Mouse (Mus musculus) lung, embryonic 15.5 days (tissue): ENCODE data around the gene Bco1. TPM values are rescaled to one million over a fixed set of nuclear protein-coding genes. Genes with fewer than 3 reads are reported as not detected.

Experiments
- ATAC-seq: fragments of 200-750 bp; cut with Nextera tagmentation; 2 replicates; pipeline ENCODE4 v1.8.0; 2017; ENCODE audit warnings: moderate number of reproducible peaks, borderline replicate concordance; ENCODE audit not compliant: low FRiP score, low TSS enrichment; ENCODE audit errors: extremely low read depth
- H3K27ac ChIP-seq: fragments of 300-500 bp; sonication (generic); 2 replicates; pipeline ENCODE4 v1.5.1; 2015; ENCODE audit warnings: moderate library complexity, mild to moderate bottlenecking, inconsistent platforms
- H3K27me3 ChIP-seq: fragments of 300-500 bp; sonication (generic); 2 replicates; pipeline ENCODE4 v1.6.1; 2015; ENCODE audit warnings: inconsistent platforms
- H3K36me3 ChIP-seq: fragments of 300-500 bp; sonication (generic); 2 replicates; pipeline ENCODE4 v1.6.1; 2015; ENCODE audit warnings: inconsistent platforms
- H3K4me1 ChIP-seq: fragments of 300-500 bp; sonication (generic); 2 replicates; pipeline ENCODE4 v1.6.1; 2015; ENCODE audit warnings: inconsistent platforms
- H3K4me2 ChIP-seq: fragments of 300-500 bp; sonication (generic); 2 replicates; pipeline ENCODE4 v1.6.1; 2015; ENCODE audit warnings: inconsistent platforms, mild to moderate bottlenecking, moderate library complexity
- H3K4me3 ChIP-seq: fragments of 300-500 bp; sonication (generic); 2 replicates; pipeline ENCODE4 v1.5.1; 2015; ENCODE audit warnings: mild to moderate bottlenecking, inconsistent platforms
- H3K9ac ChIP-seq: fragments of 300-500 bp; sonication (generic); 2 replicates; pipeline ENCODE4 v1.6.1; 2015; ENCODE audit warnings: inconsistent platforms
- H3K9me3 ChIP-seq: fragments of 300-500 bp; sonication (generic); 2 replicates; pipeline ENCODE4 v1.6.1; 2016; ENCODE audit warnings: inconsistent platforms
- WGBS: fragments of 180-500 bp; shearing (Covaris S2); methylation state at CpG from one replicate; pipeline ENCODE4 v1.1.7; 2015; 5-methylcytosine and 5-hydroxymethylcytosine counted together
- polyA plus RNA-seq: library from polyadenylated mRNA; unstranded; fragments of >200 nt; fragmentation: Nextera tagmentation; extraction: Ambion mirVana; gene quantifications from 2 replicates; pipeline ENCODE4 v1.2.1, GENCODE M21; 2015

The Bco1 gene
- polyA plus RNA-seq, 1 experiment from 2014 or later = 0.72 TPM

DNA sequence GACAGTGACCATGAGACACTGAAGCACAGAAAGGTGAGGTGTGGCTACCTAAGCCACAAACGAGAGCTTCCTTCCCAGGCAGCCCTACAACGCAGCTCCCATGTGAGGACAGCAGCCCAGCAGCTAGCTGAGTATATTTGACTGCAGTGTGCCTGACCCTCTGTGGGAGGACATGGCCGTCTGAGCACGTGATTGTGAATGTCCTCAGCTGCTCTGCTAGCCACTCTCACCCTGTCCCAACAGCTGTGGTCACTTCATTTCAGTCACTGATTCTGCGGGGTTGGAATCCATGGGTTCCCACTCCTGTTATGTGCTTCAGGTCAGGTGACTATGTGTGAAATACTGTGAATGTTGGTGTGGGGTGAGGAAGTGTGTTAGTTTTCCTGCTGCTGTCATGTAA, 80.7 kb downstream of the Bco1 start:
- WGBS = 56% methylated on average over 5 of the region's 5 CpGs
- ATAC-seq = no peak
- Histone ChIP-seq H3K27me3 (no peaks in the 10 kb centered on the region), H3K36me3 (no peaks in the 10 kb centered on the region), H3K4me2 (no peak overlapping the region), H3K4me3 (no peak overlapping the region), H3K9ac (no peak overlapping the region), H3K27ac (no peak overlapping the region), H3K4me1 (peaks cover 29% of the 10 kb centered on the region), H3K9me3 (no peaks in the 10 kb centered on the region)

DNA sequence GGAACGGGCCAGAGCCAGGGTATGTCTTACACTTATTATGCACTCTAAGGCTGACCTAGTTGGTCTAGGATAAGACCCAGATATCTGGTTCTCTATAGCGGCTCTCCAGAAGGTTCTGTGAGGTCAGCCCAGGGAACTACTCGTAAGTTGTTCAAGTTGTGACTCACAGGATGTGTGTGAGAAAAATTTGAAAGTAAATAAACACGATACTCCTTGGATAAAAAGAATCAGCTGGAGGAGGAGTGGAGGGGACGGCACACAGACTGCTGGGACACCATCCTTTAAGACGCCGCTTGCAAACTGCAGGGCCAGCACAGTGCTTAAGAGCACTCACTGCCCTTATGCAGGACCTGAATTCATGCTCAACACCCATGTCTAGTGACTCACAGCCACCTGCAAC, 81.6 kb downstream of the Bco1 start:
- Histone ChIP-seq H3K4me1 (peaks cover 29% of the 10 kb centered on the region), H3K4me3 (no peak overlapping the region), H3K36me3 (no peaks in the 10 kb centered on the region), H3K9me3 (no peaks in the 10 kb centered on the region), H3K27me3 (no peaks in the 10 kb centered on the region), H3K9ac (no peak overlapping the region), H3K4me2 (no peak overlapping the region), H3K27ac (no peak overlapping the region)
- no peak for ATAC-seq
- 66% methylated on average over 7 of the region's 7 CpGs for WGBS

DNA sequence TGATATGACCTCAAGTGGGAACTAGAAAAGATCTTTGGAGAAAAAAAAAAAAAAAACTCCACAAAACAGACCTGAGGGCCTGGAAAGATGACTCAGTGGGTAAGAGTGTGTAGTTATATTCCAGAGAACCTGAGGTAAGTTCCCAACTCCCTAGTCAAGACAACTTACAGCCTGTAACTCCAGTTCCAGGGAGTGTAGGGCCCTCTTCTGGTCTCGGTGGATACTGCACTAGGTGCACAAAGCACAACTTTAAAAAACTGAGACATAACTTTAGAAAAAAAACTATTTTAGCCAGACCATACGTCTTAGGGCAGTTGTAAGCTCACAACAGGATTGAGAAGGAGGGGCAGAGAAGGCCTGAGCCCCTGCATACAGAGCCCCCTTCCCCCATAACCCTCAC, 82.4 kb downstream of the Bco1 start:
- no peak for ATAC-seq
- H3K36me3 ChIP-seq = no peaks in the 10 kb centered on the region
- no peak overlapping the region for H3K4me3 ChIP-seq
- no peaks in the 10 kb centered on the region for H3K9me3 ChIP-seq
- H3K9ac ChIP-seq = no peak overlapping the region
- H3K4me1 ChIP-seq = peaks cover 23% of the 10 kb centered on the region
- WGBS = 73% methylated on average over 2 of the region's 2 CpGs
- H3K27ac ChIP-seq = no peak overlapping the region
- H3K27me3 ChIP-seq = no peaks in the 10 kb centered on the region
- H3K4me2 ChIP-seq = no peak overlapping the region

DNA sequence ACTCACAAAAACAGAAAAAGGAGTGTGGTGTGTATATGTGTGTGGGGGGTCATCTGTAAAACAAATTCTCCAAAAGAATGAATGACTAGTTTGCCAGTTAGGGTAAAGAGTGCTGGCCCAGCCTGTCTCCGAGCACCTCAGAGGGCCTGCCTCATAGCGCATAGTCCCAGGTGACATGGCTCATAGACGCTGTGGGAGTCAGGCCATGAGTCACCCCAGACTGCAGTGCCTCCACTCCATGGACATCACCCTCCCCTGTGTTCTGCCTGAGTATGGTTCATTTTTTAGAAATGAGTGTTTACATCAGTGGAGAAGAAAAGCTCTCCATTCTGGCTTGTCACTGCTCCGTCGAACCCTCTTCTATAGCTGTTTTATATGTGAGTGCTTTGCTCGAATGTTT, 83.0 kb downstream of the Bco1 start:
- no peak overlapping the region for H3K4me3 ChIP-seq
- WGBS = 58% methylated on average over 6 of the region's 6 CpGs
- no peak for ATAC-seq

DNA sequence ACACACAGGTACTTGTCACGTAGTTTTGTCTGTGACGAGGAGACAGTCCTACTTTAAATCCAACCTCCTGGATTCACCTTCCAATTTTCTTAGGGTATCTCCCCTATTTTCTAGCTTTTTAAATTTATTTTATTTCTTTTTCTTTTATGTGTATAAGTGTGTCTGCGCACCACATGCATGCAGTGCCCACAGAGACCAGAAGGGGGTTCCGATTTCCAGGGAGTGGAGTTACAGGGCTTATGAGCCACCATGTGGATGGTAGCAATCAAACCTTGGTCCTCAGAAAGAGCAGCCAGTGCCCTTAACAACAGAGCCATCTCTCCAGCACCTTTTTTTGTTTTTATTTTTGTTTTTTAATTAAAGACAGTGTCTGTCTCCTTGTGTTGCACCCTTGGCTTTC, 87.1 kb downstream of the Bco1 start:
- WGBS = 96% methylated on average over 4 of the region's 4 CpGs
- no peak overlapping the region for H3K9ac ChIP-seq
- no peaks in the 10 kb centered on the region for H3K27me3 ChIP-seq
- no peak overlapping the region for H3K27ac ChIP-seq
- no peaks in the 10 kb centered on the region for H3K9me3 ChIP-seq
- peaks cover 18% of the 10 kb centered on the region for H3K36me3 ChIP-seq
- no peak overlapping the region for H3K4me3 ChIP-seq
- no peak overlapping the region for H3K4me2 ChIP-seq
- ATAC-seq = no peak
- no peaks in the 10 kb centered on the region for H3K4me1 ChIP-seq

More for the DNA sequence above, 83.0 kb downstream of the Bco1 start:
- no peaks in the 10 kb centered on the region for H3K9me3 ChIP-seq
- no peaks in the 10 kb centered on the region for H3K27me3 ChIP-seq
- H3K36me3 ChIP-seq = no peaks in the 10 kb centered on the region
- no peak overlapping the region for H3K9ac ChIP-seq
- peaks cover 17% of the 10 kb centered on the region; the same call in 1 of the 2 replicates for H3K4me1 ChIP-seq
- H3K4me2 ChIP-seq = no peak overlapping the region
- no peak overlapping the region for H3K27ac ChIP-seq

Other genes starting within 250 kb of the Bco1 start
- gene Cmc2, start 174.4 kb upstream of the Bco1 start, polyA plus RNA-seq = 85.7 and 86.6 TPM in 2 replicates
- 45.7 and 46.5 TPM in 2 replicates for gene Cenpn, start 174.1 kb upstream of the Bco1 start, polyA plus RNA-seq
- 12.1 and 13.0 TPM in 2 replicates for gene Atmin, start 152.5 kb upstream of the Bco1 start, polyA plus RNA-seq
- gene 1700030J22Rik, start 116.9 kb upstream of the Bco1 start, polyA plus RNA-seq = 2.4 and 2.8 TPM in 2 replicates
- gene Gcsh, start 102.3 kb upstream of the Bco1 start, polyA plus RNA-seq = 113 TPM in 2 replicates
- not detected in 2 replicates for gene Pkd1l2, start 13.4 kb upstream of the Bco1 start, polyA plus RNA-seq
- 2.1 and 2.3 TPM in 2 replicates for gene Gan, start 62.3 kb downstream of the Bco1 start, polyA plus RNA-seq
- 18.8 and 21.7 TPM in 2 replicates for gene Cmip, start 161.2 kb downstream of the Bco1 start, polyA plus RNA-seq